Mouse (Mus musculus) adrenal gland, adult 2 months (tissue): ENCODE data around the gene A530032D15Rik. TPM values are rescaled to one million over a fixed set of nuclear protein-coding genes. Genes with fewer than 3 reads are reported as not detected.
"Not testable (repeated sequence)": the region's sequence is repeated elsewhere in the genome, so short reads cannot be mapped to it uniquely, and the experiment has no call there.

ENCODE experiments used
- DNase-seq: peaks from one replicate; pipeline ENCODE4 v3.0.0; 2021
- polyA plus RNA-seq: library from polyadenylated mRNA; depleted of rRNA; stranded (reverse); fragments of >200 nt; gene quantifications from 2 replicates; pipeline ENCODE4 v1.2.3, GENCODE M21; 2012; rRNA removed
- total RNA-seq, 2 experiments: library from RNA; stranded (reverse); gene quantifications; 2 replicates each; pipeline ENCODE4 v1.2.3; 2021

The A530032D15Rik gene
- total and polyA plus RNA-seq, 3 experiments: 0.43 TPM; not detected in 2

GRCm38 (mm10) chr1:85035801-85036200 lies 73.9 kb downstream of the A530032D15Rik start:
- not testable (repeated sequence) for DNase-seq

DNA sequence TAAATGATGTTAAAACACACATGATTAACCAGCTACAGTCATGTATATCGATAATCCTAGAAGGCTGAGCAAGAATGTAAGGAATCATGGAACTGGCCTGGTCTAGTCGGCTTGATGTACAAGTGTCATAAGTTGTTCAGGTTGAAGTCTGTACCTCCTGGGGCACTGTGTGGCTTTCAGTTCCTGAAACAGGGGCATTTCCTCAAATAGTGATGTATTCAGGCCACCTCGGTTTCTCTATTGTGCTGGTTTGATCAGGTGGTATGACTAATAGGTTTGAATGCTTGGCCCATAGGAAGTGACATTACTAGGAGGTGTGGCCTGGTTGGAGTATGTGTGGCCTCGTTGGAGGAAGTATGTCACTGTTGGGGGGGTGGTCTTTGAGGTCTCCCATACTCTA lies 75.3 kb downstream of the A530032D15Rik start:
- not testable (repeated sequence) for DNase-seq

DNA sequence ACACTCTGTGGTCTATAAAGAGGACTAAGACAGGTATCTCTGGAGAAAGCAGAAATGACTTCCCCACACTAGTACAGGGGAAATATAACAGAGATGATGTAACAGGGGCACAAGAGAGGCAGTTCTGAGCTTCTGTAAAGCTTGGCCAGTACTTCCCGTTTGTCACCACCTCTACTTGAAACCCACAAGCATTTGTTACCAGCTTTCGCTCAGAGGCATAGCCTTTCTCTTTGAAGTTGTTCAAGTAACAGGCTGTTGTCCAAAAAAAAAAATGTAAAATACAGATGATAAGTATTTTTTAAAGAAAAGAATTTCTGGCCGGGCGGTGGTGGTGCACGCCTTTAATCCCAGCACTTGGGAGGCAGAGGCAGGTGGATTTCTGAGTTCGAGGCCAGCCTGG lies 76.0 kb downstream of the A530032D15Rik start:
- DNase-seq: not testable (repeated sequence)

Other genes with a start within 250 kb of the A530032D15Rik start
- 10 to 100 TPM in 1 of 2 experiments, under 1 TPM in 1; 0.81 to 18.7 TPM for gene Slc16a14, start 174.7 kb downstream of the A530032D15Rik start, total RNA-seq
- gene Slc16a14, start 174.7 kb downstream of the A530032D15Rik start, polyA plus RNA-seq: 0.37 and 0.48 TPM in 2 replicates
- gene Gm10553, start 9.7 kb downstream of the A530032D15Rik start, total RNA-seq: not detected
- gene Gm10553, start 9.7 kb downstream of the A530032D15Rik start, polyA plus RNA-seq: not detected in 2 replicates
- 1 to 10 TPM; 1.2 to 1.7 TPM for gene C130026I21Rik, start 160.7 kb upstream of the A530032D15Rik start, total RNA-seq
- gene C130026I21Rik, start 160.7 kb upstream of the A530032D15Rik start, polyA plus RNA-seq: 0.19 TPM in 1 of 2 replicates, not detected in the other